Mouse (Mus musculus) kidney, adult 9 months (tissue): ENCODE data around the gene Eif5.
"Not testable (repeated sequence)": the region's sequence is repeated elsewhere in the genome, so short reads cannot be mapped to it uniquely, and the experiment has no call there.

Experiments used
- DNase-seq: peaks from one replicate; pipeline ENCODE4 v3.0.0; 2022

The Eif5 gene

DNA sequence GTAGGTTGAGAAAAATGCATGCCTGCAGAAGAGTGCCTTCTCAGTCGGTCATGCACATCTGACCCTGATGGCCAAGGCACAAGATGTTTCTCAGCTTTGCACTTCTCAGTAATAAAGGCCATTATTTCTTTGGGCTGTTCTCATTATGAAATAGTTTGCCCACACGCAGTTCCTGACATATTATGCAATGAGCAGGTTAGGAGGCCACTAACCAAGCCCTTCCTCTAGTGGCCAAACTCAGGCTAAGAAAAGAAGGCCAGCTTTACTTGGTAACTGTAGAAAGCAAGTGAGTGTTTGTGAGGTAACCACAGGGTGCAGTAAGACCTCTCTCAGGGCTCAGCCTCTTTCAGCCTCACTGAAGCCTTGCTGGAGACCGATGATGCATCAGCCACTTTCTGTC, 12.9 kb upstream of the Eif5 start:
- DNase-seq = no peak

DNA sequence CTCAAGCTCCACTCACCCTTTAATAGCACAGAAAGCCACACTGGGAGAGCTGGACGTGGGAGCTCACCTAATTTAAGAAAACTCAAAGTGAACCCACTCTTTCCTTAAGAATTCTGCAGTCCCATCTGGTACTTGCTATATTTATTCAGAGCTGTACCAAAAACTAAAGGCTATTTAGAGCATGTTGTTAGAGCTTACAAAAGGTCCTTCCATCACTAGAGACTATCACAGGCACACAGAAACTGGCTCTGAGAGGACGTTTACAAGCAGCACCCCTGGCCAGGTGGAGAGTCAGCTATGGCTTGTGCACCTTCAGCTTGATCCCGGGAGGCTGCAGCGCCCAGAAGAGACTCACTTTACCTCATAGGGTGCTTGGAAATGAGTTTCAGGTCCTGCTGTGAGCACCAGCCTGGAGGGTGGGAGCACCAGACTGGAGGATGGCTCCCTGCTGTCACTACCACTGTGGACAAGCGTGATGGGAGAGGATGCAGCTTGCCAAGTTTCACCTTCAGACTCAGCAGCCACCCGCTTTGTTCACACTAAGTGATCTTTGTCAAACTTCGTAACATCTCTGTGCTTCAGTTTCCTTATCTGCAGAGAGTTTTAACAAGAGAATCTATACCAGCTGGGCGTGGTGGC, 10.1 kb upstream of the Eif5 start:
- DNase-seq = no peak

DNA sequence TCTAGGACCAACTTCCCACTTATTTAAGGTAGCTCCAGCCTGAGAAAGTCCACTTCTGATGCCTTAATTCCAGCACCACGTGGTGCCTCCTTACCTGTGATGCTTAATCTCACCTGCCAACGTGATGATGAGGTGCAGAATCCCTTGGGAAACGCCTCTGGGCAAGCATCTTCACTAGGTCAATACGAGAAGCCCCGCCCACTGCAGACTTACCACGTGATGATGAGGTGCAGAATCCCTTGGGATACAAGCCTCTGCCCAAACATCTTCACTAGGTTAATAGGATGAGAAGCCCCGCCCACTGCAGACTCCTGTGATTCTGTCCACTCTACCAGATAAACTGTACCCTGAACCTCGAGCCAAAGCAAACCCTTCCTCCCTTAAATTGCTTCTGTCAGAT, 8.6 kb upstream of the Eif5 start:
- no peak for DNase-seq

DNA sequence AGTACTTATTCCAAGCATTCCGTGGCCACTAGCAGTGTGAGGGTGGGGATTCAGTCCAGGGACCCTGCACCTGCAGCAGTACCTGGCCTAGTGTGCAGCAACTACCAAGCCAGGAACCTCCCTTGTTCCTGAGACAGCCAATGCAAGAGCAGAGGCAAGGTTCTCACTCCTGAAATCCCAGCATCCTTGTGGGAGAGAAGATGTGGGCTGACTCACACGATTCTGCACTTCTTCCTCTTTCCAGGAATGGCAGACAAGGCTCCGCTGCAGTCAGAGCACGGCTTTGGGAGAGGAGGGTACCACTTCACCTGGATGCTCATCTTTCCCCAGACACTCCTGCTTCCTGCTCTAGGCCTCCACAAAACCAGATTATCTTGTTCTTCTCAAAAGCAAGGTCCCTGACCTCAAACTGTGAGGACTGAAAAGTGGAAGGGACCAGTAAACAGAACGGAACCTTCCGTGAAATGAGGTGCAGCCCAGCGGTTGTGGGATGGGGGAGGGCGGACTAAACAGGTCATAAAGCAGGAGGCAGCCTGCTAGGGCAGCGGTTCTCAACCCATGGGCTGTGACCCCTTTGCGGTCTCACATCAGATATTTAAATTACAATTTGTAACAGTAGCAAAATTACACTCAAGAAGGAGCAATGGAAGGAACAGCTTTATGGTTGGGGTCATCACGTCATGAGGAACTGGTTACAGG, 4.6 kb upstream of the Eif5 start:
- DNase-seq = no peak

DNA sequence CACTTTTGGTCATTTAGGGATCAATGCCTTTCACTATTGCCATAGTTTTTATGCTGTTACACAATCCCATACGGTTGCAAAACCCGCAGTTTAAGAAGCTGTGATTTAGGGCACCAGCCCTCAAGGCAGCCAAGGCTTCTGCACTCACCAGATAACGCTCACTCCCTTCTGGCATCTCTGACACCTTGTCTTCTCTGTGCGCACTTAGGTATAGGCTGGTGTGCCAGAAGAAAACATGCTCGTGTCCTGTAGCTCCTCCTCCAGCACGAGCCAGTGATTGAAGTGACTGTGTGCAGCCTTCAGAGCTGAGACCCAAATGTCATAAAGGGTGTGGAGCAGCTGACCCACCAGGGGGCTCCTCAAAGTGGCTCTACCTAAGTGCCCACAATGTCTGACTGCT, 2.5 kb upstream of the Eif5 start:
- DNase-seq = no peak

DNA sequence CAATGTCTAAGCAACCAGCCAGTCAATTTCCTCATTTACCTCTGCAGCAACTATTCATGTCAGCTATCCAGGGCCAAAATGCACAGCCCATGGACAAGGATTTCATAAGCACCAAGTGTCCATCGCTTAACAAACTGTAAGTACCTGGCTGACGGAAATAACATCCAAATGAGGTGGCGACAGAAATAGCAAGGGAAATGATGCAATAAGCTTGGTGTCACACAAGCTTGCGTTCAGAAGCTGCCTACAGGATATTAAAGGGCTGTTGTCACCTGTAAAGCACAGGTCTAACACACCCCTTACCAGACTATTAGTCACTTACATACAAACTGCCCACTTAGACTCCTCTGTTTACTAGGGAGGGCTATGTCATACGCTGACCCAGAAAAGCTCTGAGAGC, 2.1 kb upstream of the Eif5 start:
- DNase-seq = no peak

DNA sequence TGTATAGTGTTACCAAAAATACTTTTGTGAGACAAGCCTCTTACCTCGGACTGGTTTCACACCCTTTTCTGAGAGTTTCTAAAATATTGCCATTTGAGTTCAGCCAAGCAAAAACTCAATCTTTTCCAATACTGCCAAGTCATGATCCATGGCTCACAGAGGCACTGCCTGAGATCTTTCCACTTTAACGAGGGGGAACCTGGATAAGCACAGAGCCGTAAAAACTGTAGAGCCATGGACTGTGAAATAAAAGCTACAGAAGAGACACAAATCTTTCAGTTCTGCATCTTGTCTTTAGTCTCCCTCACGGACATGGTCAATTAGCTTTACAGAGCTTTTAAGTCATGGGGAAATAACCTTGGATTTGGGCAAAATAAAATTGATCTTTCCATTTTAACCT, 1.1 kb upstream of the Eif5 start:
- no peak for DNase-seq

DNA sequence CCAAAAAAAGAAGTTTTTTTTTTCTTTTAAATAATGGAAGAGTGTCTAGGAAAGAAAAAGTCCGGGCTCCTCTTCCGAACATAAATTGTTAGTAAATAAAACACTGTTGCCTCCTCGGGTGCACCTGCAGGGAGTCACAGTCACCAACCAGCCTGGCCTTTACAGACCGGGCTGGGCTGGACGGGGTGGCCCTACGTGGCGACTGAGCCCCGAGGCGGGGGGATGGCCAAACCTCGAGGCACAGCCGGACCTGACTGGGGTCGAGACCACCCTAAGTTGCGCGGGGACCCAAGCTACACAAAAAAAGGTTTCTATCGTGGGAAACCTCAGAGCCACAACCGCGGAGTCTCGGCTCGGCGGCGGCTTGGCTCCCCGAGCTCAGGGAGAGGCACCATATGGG, 475 bp upstream of the Eif5 start:
- DNase-seq = no peak

DNA sequence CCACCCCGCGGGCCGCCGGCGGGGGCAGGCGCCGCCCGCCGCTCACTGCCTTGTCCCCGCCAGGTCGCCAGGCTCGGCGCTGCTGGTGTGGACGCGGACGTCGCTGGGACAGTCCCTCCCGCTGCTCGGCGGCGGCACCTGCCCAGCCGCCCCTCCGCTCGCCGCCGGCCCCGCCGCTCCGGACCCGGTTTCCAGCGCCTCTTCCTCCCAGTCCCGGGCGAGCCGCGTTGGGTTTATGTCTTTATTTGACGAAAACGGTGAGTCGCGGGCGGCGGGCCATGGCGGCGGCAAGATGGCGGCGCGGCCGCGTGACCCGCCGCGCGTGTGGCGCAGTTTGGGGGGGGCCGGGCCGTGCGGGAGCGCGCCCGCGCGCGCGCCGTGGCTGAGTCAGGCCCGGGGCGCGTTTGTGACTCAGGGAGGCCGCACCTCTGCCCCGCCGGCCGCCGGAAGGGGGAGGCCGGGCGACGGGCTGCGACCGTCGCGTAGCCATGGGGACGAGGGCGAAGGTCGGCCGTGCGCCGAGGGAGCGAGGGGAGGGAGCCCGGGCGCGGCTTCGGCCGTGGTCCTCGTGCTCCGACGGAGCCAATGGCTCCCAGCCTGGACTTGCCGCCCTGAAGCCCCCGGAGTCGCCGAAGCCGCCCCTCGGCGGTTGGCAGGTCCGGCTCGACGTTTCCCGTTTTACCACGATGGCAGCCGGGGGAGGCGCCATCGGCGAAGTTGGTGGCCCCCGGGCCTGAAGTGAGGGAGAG, 650 bp downstream of the Eif5 start:
- peak; percentile 87 for DNase-seq

DNA sequence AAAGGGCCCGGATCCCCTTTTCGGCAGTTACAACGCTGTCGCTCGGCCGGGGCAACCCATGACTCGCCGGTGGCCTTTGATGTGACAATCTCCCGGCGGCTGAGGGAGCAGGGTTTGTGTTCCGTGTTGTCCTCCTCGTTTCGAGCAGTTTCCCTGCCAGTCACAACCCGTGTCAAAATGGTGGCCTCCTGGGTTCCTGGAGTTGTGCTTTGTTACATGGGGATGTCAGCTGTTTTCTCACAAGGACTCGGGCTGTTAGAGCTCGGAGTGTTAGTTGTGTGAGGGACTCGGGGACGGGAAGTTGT, 1.2 kb downstream of the Eif5 start:
- no peak for DNase-seq

DNA sequence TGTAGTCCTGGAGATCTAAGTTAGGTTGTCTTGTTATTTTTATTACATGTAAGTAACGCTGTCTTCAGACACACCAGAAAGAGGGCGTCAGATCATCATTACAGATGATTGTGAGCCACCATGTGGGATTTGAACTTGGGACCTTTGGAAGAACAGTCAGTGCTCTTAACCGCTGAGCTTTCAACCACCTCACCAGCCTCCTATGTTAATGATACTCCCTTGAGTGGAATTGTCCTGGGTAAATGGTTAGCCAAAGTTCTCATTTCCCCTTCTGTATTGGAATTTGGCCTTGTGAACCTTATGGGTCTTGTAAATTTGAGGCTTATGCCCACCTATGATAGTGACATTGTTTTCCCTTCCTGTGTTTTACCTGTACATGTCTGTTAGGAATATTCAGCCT, 9.3 kb downstream of the Eif5 start:
- peak; percentile 82 for DNase-seq

DNA sequence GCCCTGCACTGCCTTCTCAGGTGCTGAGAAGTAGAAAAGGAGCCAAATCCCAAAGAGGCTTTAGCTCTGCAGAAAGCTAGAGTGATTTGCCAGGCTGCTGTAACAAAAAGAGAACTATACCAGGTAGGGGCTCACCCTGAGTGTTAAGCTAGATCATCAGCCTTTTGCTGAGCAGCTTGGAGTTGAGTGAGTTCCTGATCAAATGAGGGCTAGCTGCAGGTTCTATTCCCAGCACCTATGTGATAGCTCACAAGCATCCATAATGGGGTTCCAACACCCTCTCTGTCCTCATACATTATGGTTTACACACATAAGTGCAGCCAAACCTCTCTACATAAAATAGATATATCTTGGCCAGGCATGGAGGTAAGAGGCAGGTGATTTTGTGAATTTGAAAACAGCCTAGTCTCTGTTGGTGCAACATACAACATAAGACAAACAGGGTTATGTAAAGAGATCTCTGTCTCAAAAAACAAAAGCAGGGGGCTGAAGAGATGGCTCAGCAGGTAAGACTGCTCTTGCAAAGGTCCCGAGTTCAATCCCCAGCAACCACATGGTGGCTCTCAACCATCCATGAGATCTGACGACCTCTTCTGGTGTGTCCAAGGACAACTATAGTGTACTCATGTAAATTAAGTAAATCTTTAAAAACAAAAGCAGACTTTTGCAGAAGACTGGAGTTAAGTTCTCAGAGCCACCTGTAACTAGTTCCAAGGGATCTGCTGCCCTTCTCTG, 10.9 kb downstream of the Eif5 start:
- no peak for DNase-seq

DNA sequence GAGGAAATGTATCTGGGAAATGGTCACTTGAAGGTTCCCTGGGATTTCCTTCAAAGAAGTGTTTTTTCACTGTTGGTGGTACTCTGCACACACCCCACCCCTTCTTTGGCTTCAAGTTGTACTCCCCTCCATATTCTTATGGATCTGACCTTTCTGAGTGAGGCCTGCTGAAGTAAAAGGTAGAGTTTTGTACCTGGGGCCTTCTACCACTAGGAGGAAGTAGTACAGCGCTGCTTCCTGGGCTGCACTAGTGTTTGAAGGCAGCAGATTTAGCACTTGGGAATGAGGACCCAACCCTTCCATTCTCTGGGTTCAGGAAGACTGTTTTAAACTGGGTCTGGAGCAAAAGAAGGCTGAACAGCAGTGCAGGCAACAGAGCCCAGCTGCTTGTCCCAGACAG, 12.9 kb downstream of the Eif5 start:
- DNase-seq = no peak

DNA sequence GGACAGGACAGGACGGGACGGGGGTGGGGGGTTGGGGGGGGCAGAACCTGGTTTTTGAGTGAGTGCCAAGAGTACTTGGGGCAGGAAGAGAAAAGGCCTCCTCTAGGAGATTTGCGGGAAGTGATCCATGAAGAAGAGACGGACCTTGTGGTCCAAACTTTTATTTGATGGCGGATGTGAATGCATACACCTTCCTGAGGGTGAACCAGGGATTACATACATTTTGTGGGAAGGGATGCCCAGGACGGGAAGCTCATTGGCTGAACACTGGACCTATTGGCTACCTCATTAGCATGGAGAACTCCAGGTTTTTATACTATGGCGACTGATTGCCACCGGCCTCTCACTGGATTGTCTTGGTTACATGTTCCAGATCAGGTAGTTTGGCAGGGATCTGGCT, 14.5 kb downstream of the Eif5 start:
- no peak for DNase-seq

DNA sequence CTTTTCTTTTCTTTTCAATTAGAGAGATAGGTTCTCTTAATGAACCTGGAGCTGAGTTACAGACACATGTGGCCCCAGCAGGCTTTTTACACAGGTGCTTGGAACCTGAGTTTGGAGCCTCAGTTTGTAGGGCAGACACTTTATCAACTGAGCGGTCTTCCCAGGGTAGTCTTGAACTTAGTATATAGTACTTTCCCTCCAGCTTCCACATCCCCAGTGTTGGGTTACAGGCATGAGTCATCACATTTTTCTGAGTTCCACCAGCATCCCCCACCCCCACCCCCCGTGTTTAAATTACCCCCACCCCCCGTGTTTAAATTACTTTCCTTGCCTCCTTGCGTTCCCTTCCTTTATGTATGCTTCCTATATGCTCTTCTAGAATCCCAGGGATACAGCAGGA, 17.5 kb downstream of the Eif5 start:
- DNase-seq = no peak

DNA sequence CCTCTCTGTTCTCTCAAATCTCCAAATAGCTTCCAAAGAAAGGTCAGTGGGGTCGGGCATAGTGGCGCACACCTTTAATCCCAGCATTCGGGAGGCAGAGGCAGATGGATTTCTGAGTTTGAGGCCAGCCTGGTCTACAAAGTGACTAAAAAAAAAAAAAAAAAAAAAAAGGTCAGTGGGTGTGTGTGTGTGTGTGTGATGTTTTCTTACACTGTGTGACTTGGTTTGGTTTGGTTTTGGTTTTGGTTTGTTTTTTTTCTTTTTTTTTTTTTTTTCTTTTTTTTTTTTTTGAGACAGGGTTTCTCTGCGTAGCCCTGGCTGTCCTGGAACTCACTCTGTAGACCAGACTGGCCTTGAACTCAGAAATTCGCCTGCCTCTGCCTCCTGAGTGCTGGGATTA, 18.1 kb downstream of the Eif5 start:
- DNase-seq = not testable (repeated sequence)

DNA sequence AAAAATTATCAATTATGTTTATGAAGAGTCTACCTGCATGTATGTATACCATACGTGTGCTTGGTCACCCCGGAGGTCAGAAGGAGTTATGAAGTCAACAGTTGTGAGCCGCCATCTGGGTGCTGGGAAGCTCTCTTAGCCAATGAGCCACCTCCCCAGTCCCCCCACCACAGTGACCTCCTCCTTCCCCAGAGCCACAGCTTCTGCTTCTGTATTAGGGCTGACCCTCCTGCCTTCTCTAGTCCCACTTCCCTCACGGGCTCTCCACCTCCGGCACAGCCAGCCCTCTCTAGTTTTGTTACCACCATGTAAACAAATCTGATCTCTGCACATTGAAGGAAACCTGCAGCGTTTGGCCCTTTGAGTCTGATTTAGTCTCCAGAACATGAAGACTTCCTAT, 19.7 kb downstream of the Eif5 start:
- no peak for DNase-seq

DNA sequence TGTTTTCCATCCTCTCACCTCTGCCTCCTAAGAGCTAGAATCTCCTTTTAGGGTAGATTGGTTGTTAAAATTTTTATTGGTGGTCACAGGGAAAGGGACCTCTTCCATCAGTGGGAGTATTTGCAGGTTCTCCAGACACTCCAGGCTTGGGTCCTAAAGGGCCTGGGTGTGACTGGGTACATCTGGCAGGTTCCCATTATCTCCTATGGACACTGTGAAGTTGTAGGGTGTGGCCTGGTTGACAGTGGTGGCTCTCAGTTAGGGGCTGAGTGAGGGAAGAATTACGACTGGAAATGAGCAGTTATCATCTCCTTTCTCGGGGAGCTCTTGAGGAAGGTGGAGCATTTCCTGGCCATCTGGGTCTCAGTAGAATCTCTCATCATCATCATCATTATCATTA, 20.8 kb downstream of the Eif5 start:
- no peak for DNase-seq

DNA sequence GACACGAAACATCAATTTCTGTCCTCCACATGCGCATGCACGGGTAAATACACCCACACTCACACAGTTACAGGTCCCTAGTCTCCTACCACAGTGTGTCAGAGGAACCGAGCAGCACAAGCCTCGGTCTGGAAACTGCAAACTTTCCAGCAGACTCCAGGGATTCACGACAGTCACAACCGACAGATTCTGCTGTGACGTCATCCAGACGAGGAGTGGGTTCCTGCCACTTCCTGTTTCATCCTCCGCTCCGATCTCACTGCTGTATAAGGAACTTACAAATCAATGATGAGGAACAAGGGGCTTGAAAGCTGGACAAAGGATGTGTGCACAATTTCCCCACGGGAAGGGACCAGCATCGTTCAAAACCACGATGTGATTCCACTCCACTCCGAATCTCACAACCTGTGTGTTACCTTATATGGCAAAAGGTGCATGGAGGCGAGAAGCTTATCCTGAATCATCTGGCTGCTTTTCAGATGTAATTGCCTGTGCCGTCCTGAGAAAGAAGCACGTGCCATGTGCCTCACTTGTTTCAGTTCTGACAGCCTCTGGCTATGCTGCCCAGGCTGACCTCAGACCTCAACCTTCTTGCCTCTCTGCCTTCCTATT, 21.9 kb downstream of the Eif5 start:
- DNase-seq = no peak

DNA sequence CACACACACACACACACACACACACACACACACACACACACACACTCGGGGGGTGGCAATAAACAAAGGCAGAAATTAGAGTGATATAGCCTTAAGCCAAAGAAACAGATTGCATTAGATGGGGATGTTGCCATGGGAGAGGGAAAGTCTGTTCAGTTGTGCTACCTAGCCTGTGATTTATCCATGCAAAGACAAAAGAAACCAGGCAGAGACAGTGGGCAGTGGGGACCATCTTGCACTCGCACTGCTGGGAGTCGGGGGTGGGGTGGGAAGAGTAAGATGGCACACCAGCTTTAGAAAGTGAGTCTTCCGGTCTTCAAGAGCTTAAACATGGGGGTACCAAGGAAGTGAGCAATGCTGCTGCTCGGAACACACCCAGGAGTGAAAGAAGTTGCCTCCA, 22.5 kb downstream of the Eif5 start:
- DNase-seq = no peak

DNA sequence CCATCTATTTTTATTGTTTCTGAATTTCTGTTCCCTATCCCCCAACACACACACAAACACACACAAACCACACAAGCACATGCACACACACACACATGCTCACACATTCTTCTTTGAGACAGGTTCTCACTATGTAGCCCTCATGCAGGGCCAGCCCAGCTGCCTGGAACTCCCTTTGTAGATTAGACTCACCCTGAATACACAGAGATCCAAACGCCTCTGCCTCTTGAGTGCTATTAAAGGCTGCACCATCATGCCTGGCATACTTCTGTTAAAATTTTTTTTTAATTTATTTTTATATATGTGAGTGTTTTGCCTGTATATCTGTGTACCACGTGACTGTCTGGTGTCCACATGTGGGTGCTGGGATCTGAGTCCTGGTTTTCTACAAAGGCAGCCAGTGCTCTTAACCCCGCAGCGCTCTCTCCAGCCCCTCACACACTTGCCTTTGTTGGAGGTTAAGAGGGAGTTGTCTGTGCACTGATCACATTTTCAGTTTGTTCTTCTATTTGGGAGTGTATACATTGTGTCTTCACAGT, 24.5 kb downstream of the Eif5 start:
- DNase-seq = no peak

DNA sequence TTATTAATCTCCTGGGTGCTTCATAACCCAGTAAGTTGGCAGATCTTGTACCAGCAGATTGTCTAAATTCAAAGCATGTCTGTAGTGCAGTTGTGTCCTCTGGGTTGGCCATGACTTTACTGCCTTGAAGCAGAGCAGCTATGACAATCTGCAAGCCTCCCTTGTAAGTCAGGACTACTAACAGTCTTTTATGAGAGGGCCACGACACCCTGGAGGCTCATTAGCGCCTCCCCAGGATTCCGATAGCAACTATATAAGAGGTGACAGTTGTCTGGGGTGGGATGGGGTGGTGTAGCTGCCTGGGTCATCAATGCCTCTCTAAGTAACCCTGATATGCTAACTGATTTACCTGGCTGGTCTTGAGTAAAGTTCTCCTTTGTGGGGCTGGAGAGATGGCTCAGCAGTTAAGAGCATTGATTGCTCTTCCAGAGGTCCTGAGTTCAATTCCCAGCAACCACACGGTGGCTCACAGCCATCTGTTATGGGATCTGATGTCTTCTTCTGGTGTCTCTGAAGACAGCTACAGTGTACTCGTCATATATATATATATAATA, 25.3 kb downstream of the Eif5 start:
- no peak for DNase-seq

DNA sequence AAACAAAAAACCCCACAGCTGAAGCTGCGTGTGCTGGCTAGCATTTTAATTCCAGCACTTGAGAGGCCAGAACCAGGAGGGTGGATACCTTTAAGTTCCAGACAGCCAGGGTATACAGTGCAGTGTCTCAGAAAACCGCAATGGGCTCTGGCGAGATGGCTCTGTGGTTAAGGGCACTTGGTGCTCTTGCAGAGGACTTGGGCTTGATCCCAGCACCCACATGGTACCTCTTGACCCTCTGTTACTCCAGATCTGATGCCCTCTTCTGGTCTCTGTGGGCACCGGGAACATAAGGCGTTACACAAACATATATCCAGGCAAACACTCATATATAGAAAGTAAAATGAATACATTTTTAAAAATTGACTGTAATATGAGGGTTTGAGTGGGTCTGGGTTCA, 27.5 kb downstream of the Eif5 start:
- DNase-seq = no peak
